Mouse (Mus musculus): ENCODE results near the gene Tdrd6. TPM values are rescaled to one million over a fixed set of nuclear protein-coding genes. Genes with fewer than 3 reads are reported as not detected.

Gene Tdrd6
- not detected in 2 replicates for polyA plus RNA-seq (2012; rRNA removed)

DNA sequence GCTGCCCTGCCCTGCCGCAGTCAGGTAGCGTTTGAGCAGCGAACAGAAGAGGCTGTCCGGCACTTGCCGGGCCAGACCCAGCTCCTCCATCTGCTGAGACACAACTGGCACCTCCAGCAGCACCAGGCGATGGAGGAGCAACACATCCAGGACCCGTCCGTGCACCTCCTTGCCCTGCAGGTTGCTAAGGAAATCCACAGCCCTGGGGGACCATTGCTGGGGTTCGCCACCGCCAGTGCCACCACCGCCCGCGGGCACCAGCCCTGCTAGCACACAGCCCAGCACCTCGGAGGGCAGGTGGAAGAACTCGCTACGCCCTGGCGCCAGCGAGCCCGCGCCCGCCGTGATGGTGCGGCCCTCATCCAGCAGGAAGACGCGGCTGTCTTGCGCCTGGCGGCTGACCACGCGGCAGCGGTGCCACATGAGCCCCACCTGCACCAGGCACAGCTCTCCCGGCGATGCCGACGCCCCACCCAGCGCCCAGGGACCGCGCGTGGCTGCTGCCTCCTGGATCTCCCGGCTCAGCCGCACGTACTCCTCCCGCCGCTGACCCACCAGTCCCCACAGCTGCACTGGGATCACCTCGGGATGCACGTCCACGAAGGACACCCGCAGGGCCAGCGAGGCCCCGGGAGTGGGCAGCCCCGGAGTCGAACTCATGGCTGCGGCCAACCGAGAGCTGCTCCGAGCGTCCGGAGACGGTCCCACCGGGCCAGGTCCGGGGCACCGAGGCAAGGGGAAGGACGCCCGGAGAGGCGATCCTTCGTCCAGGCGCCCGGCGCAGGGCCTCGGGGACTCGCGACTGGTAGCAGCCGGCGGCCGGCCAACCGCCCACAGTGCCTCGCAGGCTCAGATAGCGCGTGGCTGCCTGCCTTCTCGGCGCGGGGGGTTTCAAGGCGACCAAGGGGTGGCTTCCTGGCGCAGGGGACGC is at the start of gene Tdrd6:
Gene Tdrd6 (minus strand): TSS at position 804 of the 931 bp plus-strand sequence.

DNA sequence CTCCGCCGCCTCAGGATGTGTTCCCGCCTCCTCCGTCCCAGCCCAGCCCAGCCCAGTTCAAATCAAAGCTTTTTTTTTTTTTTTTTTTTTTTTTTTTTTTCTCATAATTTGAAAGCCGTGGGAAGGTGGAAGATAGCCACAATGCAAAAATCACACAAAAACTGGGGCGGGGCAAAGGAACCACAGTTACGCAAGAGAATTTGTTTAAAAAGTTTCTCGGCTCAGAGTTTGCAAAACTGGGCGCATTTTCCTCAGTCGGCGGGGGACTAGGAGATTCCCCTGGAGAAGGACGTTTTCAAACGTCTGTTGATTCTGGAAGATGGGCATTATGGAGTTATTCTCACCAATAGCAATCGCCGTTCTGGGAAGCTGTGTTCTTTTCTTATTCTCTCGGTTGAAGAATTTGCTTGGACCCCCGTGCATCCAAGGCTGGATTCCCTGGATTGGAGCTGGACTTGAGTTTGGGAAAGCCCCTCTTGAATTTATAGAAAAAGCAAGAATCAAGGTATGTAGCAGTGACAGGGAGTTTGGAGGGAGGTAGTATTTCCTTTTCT is 37.3 kb upstream of the Tdrd6 start, which contains the start of gene Cyp39a1:
Gene Cyp39a1 (plus strand): TSS at position 136 of the 554 bp plus-strand sequence.

DNA sequence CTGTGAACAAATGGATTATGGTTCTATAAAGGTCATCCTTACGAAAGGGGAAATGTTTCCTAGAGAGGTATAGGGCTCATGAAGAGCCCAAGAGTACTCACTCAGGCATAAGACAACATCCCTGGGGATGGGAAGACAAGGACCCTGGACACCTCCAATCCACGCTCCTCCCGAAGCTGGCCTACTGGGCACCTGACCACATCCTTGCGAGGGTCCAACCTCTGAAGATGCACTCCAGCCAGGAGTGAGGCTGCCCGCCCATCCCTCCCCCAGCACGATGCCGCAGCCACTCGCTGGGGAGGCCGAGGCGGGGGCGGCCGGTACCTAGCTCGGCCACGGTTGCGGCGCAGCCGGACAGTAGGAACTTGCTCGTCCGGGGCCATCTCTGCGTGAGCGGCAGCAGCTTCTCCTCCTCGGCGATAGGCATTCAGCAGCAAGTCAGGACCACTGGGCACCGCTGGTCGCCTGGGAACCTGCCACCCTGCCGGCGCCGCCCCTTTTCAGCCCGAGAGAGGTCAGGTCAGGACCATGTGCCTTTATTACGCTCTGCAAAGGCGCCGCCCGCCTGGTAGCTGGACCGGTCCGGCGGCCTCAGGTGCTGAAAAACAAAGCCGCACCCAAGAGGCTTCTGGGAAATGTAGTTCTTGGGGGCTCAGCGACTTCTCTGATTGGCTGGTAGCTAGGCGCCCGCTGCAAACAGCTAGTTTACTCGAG is 36.6 kb upstream of the Tdrd6 start, which contains the start of gene Slc25a27:
Gene Slc25a27 (minus strand): TSS at position 639 of the 714 bp plus-strand sequence.

DNA sequence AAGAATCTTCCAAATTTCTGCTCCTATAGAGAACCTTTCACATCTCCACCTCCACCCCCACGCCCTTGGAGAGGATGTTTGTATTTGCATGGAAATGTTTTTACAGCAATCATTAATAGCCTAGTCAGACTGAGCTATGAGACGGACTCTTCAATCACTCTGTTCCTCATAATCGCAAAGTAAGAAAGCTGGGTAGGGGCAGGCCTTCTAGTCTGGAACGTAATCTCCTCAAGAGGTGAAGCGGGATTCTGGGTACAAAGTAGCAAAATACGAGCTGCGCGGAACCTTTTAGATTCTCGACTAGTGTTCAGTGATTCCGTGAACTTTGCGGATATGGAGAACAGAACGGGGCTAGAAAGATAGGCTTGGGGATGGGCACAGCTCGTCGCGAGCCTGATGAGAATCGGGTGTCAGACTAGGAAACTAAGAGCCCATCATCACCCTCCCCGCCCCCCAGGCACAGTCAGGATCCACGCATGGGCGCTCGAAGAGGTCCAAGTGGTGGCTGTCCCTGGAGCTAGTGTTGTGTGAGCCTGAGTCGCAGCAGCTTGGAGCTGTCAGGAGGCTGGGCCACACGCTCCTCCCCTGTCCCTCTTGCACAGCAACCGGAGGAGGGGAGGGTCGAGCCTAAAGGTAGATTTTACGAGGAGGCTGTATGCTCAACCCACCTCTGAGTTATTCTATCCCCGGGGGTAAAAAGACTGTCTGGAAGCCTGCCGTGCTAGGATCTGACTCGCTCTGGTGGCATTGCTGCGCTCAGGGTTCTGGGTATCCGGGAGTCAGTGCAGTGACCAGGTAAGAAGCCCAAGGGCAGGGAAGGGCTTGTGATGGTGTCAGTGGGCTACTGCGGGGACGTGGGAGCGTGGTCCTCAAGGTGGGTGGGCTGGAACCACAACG is 61.9 kb downstream of the Tdrd6 start, which contains the start of gene Pla2g7:
Gene Pla2g7 (plus strand): TSS at position 107 of the 897 bp plus-strand sequence.

Other genes with a start within 250 kb of the Tdrd6 start
- not detected in 2 replicates for gene Mep1a, start 127.5 kb downstream of the Tdrd6 start, polyA plus RNA-seq (2012; rRNA removed)
- not detected in 2 replicates for gene Ankrd66, start 86.7 kb downstream of the Tdrd6 start, polyA plus RNA-seq (2012; rRNA removed)
- 1.6 and 2.1 TPM in 2 replicates for gene Pla2g7, start 62.2 kb downstream of the Tdrd6 start, polyA plus RNA-seq (2012; rRNA removed)
- 0.54 and 1.00 TPM in 2 replicates for gene Slc25a27, start 36.9 kb upstream of the Tdrd6 start, polyA plus RNA-seq (2012; rRNA removed)
- 0.49 and 0.57 TPM in 2 replicates for gene Cyp39a1, start 37.1 kb upstream of the Tdrd6 start, polyA plus RNA-seq (2012; rRNA removed)
- 4.1 and 6.3 TPM in 2 replicates for gene Rcan2, start 171.1 kb upstream of the Tdrd6 start, polyA plus RNA-seq (2012; rRNA removed)